Mouse (Mus musculus): ENCODE measurements around the gene Casp4.

- TF ChIP-seq POLR2A (IDR thresholded peaks at IDR 0.05; ENCODE audit: insufficient read length, low read depth) (no peak), MYOD1 (IDR thresholded peaks at IDR 0.05; ENCODE audit: control insufficient read depth in 1 of 3, insufficient read length in 2 of 3, low read depth in 2 of 3) (no peak), TCF12 (IDR thresholded peaks at IDR 0.05; ENCODE audit: insufficient read depth, poor library complexity, severe bottlenecking) (no peak), MYOG (IDR thresholded peaks at IDR 0.05; ENCODE audit: control insufficient read depth in 1 of 3, insufficient read depth in 1 of 3, insufficient read length in 2 of 3, low read depth in 2 of 3) (no peak)
Measured at GRCm38 (mm10) chr9:5328204-5328603, 19.6 kb downstream of the Casp4 start.
